Mouse (Mus musculus) kidney, postnatal 0 days (tissue): ENCODE results near the gene Trim80. TPM values are rescaled to one million over a fixed set of nuclear protein-coding genes. Genes with fewer than 3 reads are reported as not detected.
A peak's percentile ranks its signal among the peaks of the same experiment; 100 is the strongest.

Source experiments
- ATAC-seq: fragments of 200-750 bp; cut with Nextera tagmentation; replicated peaks from 2 replicates; pipeline ENCODE4 v1.8.0; 2017; ENCODE audit warnings: low read depth, moderate number of reproducible peaks, moderate TSS enrichment, moderate library complexity; ENCODE audit not compliant: low FRiP score
- DNase-seq: peaks from one replicate; pipeline ENCODE4 v3.0.0-alpha.2; 2016; ENCODE audit warnings: low spot score
- H3K27ac ChIP-seq: fragments of 300-500 bp; sonication (generic); 2 replicates; pipeline ENCODE4 v1.5.1; 2014; ENCODE audit warnings: mild to moderate bottlenecking
- H3K27me3 ChIP-seq: fragments of 300-500 bp; sonication (generic); 2 replicates; pipeline ENCODE4 v1.6.1; 2014; ENCODE audit warnings: low read length, mixed read lengths; ENCODE audit not compliant: insufficient read depth
- H3K36me3 ChIP-seq: fragments of 300-500 bp; sonication (generic); 2 replicates; pipeline ENCODE4 v1.6.1; 2014; ENCODE audit warnings: low read length, mixed read lengths; ENCODE audit not compliant: insufficient read depth
- H3K4me1 ChIP-seq: fragments of 300-500 bp; sonication (generic); replicated peaks from 2 replicates; pipeline ENCODE4 v1.6.1; 2014; ENCODE audit warnings: antibody characterized with exemption, low read length, mixed read lengths; ENCODE audit not compliant: insufficient read depth
- H3K4me2 ChIP-seq: fragments of 300-500 bp; sonication (generic); 2 replicates; pipeline ENCODE4 v1.6.1; 2014; ENCODE audit warnings: mild to moderate bottlenecking, low read length, moderate library complexity, mixed read lengths
- H3K4me3 ChIP-seq: fragments of 300-500 bp; sonication (generic); replicated peaks from 2 replicates; pipeline ENCODE4 v1.5.1; 2014; ENCODE audit warnings: low read depth, low read length
- H3K9ac ChIP-seq: fragments of 300-500 bp; sonication (generic); 2 replicates; pipeline ENCODE4 v1.6.1; 2014; ENCODE audit warnings: low read depth, low read length
- H3K9me3 ChIP-seq: fragments of 300-500 bp; sonication (generic); replicated peaks from 2 replicates; pipeline ENCODE4 v1.6.1; 2016; ENCODE audit warnings: low read length, inconsistent platforms, mixed read lengths
- CTCF ChIP-seq: IDR thresholded peaks from 2 replicates; pipeline ENCODE4 v1.5.1; 2016; ENCODE audit warnings: antibody characterized with exemption, low read depth, mild to moderate bottlenecking, moderate library complexity
- WGBS: fragments of 180-500 bp; shearing (Covaris S2); extraction: QIAGEN DNeasy Blood & Tissue Kit; methylation state at CpG from one replicate; pipeline ENCODE4 v1.1.7; 2014; 5-methylcytosine and 5-hydroxymethylcytosine counted together
- polyA plus RNA-seq: library from polyadenylated mRNA; unstranded; fragments of >200 nt; fragmentation: Nextera tagmentation; extraction: Ambion mirVana; gene quantifications from 2 replicates; pipeline ENCODE4 v1.2.1, GENCODE M21; 2015

Trim80 gene
- polyA plus RNA-seq, 1 experiment from 2014 or later, result 0.49 TPM

DNA sequence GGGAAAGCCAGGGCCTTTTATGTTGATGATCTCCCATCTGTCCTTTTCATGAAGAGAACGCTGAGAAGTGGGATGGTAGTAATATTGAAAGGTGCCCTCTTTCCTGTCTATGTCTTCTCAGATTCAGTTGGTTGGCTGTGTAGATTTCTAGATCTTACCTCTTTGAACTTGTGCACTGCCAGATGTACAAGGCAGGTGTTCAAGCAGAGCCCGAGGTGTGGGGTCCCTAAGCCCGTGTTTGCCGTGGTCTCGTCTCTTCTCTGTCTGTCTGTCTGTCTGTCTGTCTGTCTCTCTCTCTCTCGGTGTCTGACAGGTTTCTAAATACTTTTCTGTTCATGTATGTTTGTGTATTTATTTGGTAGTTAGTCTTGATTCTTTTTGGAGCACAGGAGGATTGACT lies 14.7 kb upstream of the Trim80 start:
- 81% methylated on average over 6 of the region's 6 CpGs for WGBS

DNA sequence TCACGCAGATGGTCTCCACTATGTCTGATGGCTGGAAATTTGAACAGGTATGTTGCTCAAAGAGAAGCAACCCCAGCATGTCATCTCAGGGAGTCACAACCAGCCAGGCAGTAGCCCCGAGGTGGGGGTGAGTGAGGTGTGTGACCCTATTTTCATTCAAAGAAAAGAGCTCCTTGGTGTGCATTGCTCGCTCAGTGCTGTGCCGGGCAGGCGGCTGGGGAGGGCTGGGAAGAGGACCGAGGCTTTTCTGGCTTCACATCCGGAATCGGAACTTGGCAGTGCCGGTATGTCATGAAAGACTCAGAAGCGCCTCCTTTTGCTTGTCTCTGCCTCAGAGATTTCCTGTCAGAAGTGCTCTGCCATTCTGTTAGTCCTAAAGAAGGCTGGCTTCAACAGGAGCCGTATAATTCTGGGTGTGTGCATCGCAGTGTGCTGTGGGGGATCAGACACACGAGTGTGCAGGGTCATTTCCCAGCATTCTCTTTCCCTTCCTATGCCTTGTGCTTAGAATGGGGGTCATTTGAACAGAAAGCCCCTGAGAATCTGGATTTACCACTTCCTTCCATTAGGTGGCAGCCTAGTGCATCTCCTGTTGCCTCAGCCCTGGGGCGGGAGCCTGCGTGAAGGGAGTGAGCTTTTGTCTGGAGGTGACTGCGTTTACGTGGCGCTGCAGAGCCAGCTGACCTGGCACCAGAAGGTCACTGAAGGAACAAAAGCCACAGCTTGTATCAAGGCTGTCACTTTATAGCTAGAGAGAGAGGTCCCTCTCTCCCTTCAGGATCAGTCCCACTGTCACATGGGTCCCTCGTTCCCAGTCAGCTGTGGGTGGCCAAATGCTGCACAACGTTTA lies 12.6 kb upstream of the Trim80 start:
- ATAC-seq (peak; percentile 29; the same call in 1 of the 2 replicates), DNase-seq (peak; percentile 91)
- WGBS, result 35% methylated on average over 20 of the region's 20 CpGs
- Histone ChIP-seq H3K27ac (peak overlapping the region; percentile 54; the same call in 1 of the 2 replicates), H3K4me3 (no peak overlapping the region), H3K9ac (no peak overlapping the region), H3K4me2 (no peak overlapping the region), H3K9me3 (no peaks in the 10 kb centered on the region), H3K4me1 (no peaks in the 10 kb centered on the region), H3K27me3 (no peaks in the 10 kb centered on the region), H3K36me3 (peaks cover 61% of the 10 kb centered on the region)
- peak; percentile 90 for TF ChIP-seq CTCF

More for the DNA sequence above, 14.7 kb upstream of the Trim80 start:
- H3K9ac ChIP-seq, result no peak overlapping the region
- H3K4me2 ChIP-seq, result no peak overlapping the region
- peaks cover 45% of the 10 kb centered on the region for H3K36me3 ChIP-seq
- TF ChIP-seq CTCF, result no peak
- H3K4me1 ChIP-seq, result peaks cover 8% of the 10 kb centered on the region; the same call in 1 of the 2 replicates
- H3K27ac ChIP-seq, result no peak overlapping the region
- no peaks in the 10 kb centered on the region for H3K9me3 ChIP-seq
- H3K4me3 ChIP-seq, result no peak overlapping the region
- DNase-seq, result no peak
- ATAC-seq, result no peak
- no peaks in the 10 kb centered on the region for H3K27me3 ChIP-seq

DNA sequence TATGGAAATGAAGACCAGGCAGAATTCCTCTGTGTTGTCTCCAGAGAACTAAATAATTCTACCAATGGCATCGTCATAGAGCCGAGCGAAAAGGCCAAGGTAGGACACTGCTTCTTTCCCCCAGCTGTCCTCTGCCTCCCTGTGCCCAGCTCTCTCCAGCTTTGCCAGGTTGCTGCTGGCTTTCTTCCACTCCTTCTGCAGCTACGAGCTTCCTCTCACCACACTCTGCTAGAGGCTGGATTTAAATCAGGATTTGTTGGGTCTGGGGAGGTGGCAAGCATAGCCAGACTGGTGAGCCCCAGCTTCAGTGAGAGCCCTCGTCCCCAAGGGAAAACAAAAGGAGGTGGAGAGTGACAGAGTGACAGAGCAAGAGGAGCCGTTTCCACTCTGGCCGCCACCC lies 11.0 kb upstream of the Trim80 start:
- Histone ChIP-seq H3K27ac (no peak overlapping the region), H3K27me3 (no peaks in the 10 kb centered on the region), H3K4me1 (no peaks in the 10 kb centered on the region), H3K4me3 (no peak overlapping the region), H3K9me3 (no peaks in the 10 kb centered on the region), H3K4me2 (no peak overlapping the region), H3K36me3 (peaks cover 58% of the 10 kb centered on the region), H3K9ac (no peak overlapping the region)
- ATAC-seq, result no peak
- no peak for DNase-seq
- 79% methylated on average over 7 of the region's 7 CpGs for WGBS
- TF ChIP-seq CTCF, result no peak

DNA sequence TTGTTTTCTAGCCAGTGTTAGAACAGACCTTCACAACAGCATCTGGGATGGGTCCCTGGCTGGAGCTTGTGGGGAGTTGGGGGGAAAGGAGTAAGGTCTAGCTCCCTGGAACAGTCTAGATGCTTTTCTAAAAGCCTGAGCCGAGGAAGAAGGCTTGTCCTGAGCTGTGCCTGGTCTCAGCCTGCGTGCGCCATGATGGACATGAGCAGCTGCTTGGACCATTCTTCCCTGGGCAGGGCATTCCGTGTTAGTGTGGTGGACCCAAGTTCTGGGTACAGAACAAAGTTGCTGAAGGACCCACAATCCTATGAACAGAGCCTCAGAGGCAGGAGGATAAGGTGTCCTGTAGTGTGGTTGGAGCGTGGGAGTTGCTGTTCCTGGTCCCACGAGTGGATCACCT lies 9.8 kb upstream of the Trim80 start:
- 91% methylated on average over 6 of the region's 6 CpGs for WGBS
- Histone ChIP-seq H3K9me3 (no peaks in the 10 kb centered on the region), H3K27me3 (no peaks in the 10 kb centered on the region), H3K4me3 (no peak overlapping the region), H3K4me2 (no peak overlapping the region), H3K27ac (no peak overlapping the region), H3K36me3 (peaks cover 46% of the 10 kb centered on the region), H3K4me1 (no peaks in the 10 kb centered on the region; the same call in 1 of the 2 replicates), H3K9ac (no peak overlapping the region)
- DNase-seq (no peak), ATAC-seq (no peak)
- TF ChIP-seq CTCF, result no peak

GRCm38 (mm10) chr11:115432814-115433213 lies 7.5 kb upstream of the Trim80 start:
- H3K9me3 ChIP-seq, result no peaks in the 10 kb centered on the region
- no peak for ATAC-seq
- no peak overlapping the region for H3K4me3 ChIP-seq
- no peak for DNase-seq
- TF ChIP-seq CTCF, result no peak
- H3K27ac ChIP-seq, result 0 out of 2 replicates have a peak overlapping the region, but pooled peaks have one; percentile 47
- H3K36me3 ChIP-seq, result peaks cover 38% of the 10 kb centered on the region
- H3K27me3 ChIP-seq, result no peaks in the 10 kb centered on the region
- no peak overlapping the region for H3K4me2 ChIP-seq
- 69% methylated on average over 4 of the region's 4 CpGs for WGBS
- H3K4me1 ChIP-seq, result peaks cover 5% of the 10 kb centered on the region; the same call in 1 of the 2 replicates
- H3K9ac ChIP-seq, result no peak overlapping the region

GRCm38 (mm10) chr11:115433342-115433741 lies 7.0 kb upstream of the Trim80 start:
- H3K4me3 ChIP-seq, result no peak overlapping the region
- no peaks in the 10 kb centered on the region for H3K27me3 ChIP-seq
- no peak overlapping the region for H3K9ac ChIP-seq
- no peak for ATAC-seq
- 63% methylated on average over 6 of the region's 6 CpGs for WGBS
- H3K4me1 ChIP-seq, result peaks cover 5% of the 10 kb centered on the region; the same call in 1 of the 2 replicates
- TF ChIP-seq CTCF, result no peak
- no peak for DNase-seq
- no peak overlapping the region for H3K4me2 ChIP-seq
- H3K27ac ChIP-seq, result peak overlapping the region; percentile 47; the same call in 1 of the 2 replicates
- no peaks in the 10 kb centered on the region for H3K9me3 ChIP-seq
- peaks cover 38% of the 10 kb centered on the region for H3K36me3 ChIP-seq
